Mouse (Mus musculus): ENCODE measurements around the gene Upk3bl. TPM values are rescaled to one million over a fixed set of nuclear protein-coding genes. Genes with fewer than 3 reads are reported as not detected.
A peak's percentile ranks its signal among the peaks of the same experiment; 100 is the strongest.
"Not testable (repeated sequence)": the region's sequence is repeated elsewhere in the genome, so short reads cannot be mapped to it uniquely, and the experiment has no call there.

Upk3bl gene
- total RNA-seq, 2 experiments from 2014 or later: not detected

DNA sequence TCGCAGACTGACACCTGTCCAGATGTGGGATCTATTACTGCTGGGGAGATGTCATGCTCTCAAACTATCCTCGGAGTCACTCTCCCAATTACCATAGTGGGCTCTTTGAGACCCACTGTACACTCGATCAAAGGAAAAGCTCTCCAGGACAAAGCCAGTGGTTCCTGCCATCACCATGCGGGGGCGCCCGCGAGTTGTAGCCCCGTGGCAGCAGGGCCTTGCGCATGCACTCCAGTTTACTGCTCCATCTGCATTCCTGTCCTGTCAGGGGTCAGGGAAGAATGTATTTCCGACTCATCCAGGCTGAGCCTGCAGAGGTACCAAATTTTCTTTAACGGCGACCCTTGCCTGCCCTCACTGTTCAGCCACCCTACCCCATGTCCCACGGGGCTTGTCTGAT lies 9.4 kb upstream of the Upk3bl start:
- DNase-seq: no peak
- intact Hi-C loops (cut with DNase I): loop anchor here (5.0 kb wide), 1 partner anchor 63 kb away; the partner anchor contains the start of gene Zp3

DNA sequence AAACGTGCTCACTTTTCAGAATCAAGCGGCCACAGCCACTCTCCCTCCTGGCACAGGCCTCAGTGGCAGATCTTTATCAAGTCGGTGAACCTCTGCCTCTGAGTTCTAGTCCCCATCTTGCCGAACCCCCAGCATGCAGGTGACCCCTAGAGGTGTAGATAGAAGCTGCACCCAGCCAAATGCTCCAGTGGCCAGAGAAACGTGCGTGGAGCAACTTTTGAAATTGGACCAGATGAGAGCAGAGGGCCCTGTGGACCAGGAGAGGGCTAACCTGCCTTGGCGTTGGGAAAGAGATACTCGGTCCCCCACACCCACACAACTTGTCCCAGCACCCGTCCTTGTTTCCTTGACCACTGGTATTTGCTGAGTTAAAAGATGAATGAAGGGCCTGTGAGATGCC lies 8.9 kb upstream of the Upk3bl start:
- DNase-seq: no peak
- intact Hi-C loops (cut with DNase I): loop anchor here (5.0 kb wide), 1 partner anchor 63 kb away; the partner anchor contains the start of gene Zp3

GRCm38 (mm10) chr5:136045987-136046386 lies 8.3 kb upstream of the Upk3bl start:
- intact Hi-C loops (cut with DNase I): loop anchor here (1.0 to 5.0 kb wide), 2 partner anchors 15 to 64 kb away; partner anchors contain the start of gene Zp3
- peak; percentile 81 to 92 for DNase-seq

- DNase-seq: not testable (repeated sequence)
- intact Hi-C loops (cut with DNase I): loop anchor here (5.0 kb wide), 1 partner anchor 66 kb away; the partner anchor contains the start of gene Zp3
Measured at GRCm38 (mm10) chr5:136048541-136048940, 5.8 kb upstream of the Upk3bl start.

- no peak for DNase-seq
- intact Hi-C loops (cut with DNase I): loop anchor here (5.0 kb wide), 1 partner anchor 68 kb away; the partner anchor contains the start of gene Zp3
Measured at GRCm38 (mm10) chr5:136049926-136050325, 4.4 kb upstream of the Upk3bl start.

- DNase-seq: peak in 1 of 2 experiments; percentile 16
- intact Hi-C loops (cut with DNase I): no loop called here
Measured at GRCm38 (mm10) chr5:136051231-136052085, 2.8 kb upstream of the Upk3bl start.

GRCm38 (mm10) chr5:136052861-136053655 lies 1.2 kb upstream of the Upk3bl start:
- intact Hi-C loops (cut with DNase I): no loop called here
- no peak for DNase-seq

- no peak for DNase-seq
- intact Hi-C loops (cut with DNase I): no loop called here
Measured at GRCm38 (mm10) chr5:136056062-136056461, 1.8 kb downstream of the Upk3bl start.

DNA sequence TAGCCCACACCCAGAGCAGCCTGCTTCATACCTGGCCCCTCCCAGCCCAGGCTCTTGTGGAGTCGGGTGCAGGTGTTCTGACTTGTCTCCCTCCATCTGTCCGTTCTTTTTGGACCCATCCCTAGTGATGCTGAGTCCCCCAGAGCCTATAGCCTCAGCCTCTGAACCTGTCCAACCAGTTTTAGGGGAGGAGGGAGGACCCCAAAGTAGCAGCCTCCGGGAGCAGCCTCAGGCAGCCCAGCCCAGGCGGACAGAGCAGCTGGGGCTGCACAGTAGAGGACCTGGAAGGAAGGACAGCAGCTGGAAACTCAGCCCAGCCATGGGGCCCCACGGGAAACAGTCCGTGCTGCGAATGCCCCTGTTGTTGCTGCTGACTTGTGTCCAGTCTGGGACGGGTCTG lies 2.8 kb downstream of the Upk3bl start:
- DNase-seq: no peak
- intact Hi-C loops (cut with DNase I): no loop called here

GRCm38 (mm10) chr5:136061567-136061966 lies 7.3 kb downstream of the Upk3bl start:
- peak; percentile 80 to 88 for DNase-seq

GRCm38 (mm10) chr5:136063920-136064319 lies 9.6 kb downstream of the Upk3bl start:
- intact Hi-C loops (cut with DNase I): loop anchor here (5.0 kb wide), 1 partner anchor 97 kb away; no protein-coding TSS in a partner anchor
- DNase-seq: no peak

More at GRCm38 (mm10) chr5:136061567-136061966, 7.3 kb downstream of the Upk3bl start:
- intact Hi-C loops (cut with DNase I): loop anchor here (1.0 to 5.0 kb wide), 5 partner anchors 15 to 185 kb away; no protein-coding TSS in a partner anchor

DNA sequence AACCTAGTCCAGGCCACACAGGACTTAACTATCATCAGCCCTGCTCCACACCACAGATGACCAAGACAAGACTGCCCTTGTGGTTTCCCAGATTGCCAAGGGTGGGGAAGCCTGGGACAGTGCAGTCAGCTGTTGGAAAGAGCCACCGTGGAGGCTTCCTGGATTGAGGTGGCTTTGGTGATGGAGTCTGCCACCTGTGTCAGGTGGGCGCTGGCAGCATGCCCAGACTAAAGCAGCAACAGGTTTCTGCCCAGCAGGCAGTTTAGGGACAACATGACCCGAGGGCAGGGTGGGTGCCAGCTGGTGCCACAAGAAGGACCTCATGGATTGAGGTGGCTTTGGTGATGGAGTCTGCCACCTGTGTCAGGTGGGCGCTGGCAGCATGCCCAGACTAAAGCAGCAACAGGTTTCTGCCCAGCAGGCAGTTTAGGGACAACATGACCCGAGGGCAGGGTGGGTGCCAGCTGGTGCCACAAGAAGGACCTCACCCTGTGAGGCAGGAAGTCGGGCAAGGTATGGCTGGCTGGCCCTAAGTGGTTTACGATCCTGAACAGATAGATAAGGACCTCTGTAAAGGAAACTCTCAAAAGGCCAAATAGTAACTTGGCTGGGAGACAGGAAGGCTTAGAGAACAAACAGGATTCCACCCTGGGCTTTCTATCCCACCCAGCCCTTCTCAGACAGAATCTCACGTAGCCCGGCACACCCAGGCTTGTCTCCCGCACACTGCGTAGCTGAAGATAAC lies 12.3 kb downstream of the Upk3bl start:
- intact Hi-C loops (cut with DNase I); DNase-seq: not testable (repeated sequence)

GRCm38 (mm10) chr5:136069411-136069810 lies 15.1 kb downstream of the Upk3bl start:
- no peak for DNase-seq
- intact Hi-C loops (cut with DNase I): no loop called here

GRCm38 (mm10) chr5:136073051-136073450 lies 18.8 kb downstream of the Upk3bl start:
- intact Hi-C loops (cut with DNase I): no loop called here
- DNase-seq: no peak

GRCm38 (mm10) chr5:136073526-136073925 lies 19.2 kb downstream of the Upk3bl start:
- DNase-seq: no peak
- intact Hi-C loops (cut with DNase I): no loop called here

- DNase-seq: no peak
- intact Hi-C loops (cut with DNase I): no loop called here
Measured at GRCm38 (mm10) chr5:136075076-136075475, 20.8 kb downstream of the Upk3bl start.

DNA sequence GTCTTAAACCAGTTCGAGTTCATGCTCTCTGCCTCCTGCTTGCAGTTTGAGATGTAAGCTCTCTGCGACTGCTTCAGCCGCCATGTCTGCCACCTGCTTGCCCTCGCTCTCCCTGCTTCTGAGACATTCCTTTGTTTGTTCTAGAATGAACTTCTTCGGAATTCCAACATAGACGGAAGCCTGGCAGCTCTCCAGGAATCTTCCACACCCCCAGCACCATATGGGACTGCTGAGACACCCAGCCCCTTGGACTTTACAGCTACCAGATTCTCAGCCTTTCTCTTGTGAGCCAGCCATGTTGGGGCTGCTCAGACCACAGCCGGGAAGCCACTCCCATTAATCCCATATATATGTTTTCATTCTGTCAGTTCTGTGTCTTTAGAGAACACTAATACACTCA lies 22.0 kb downstream of the Upk3bl start:
- DNase-seq: no peak

DNA sequence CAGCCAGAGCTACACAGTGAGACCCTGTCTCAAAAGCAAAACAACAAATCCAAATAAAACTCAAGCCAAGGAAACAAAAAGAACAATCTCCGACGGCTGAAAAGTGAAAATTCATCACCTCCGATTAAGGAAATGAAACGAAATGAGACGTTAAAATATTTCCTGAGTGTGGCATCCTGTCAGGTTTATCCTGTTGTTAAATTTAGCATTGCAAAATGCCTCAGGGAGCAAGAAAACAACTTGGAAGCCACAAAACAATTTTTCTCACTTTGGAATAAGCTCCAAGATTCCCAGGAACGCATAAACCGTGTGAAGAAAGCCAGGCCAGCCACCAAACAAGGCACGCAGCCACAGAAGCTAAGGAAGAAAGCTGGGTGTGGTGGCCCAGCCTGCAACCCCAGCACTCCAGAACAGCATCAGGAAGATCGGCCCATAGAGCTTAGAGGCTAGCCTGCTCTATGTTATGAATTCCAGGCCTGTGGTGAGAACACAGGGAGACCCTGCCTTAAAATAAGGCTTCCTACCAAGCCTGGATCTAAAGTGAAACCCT lies 22.8 kb downstream of the Upk3bl start:
- intact Hi-C loops (cut with DNase I): no loop called here
- no peak for DNase-seq

More for the DNA sequence above, 22.0 kb downstream of the Upk3bl start:
- intact Hi-C loops (cut with DNase I): no loop called here

- DNase-seq: no peak
- intact Hi-C loops (cut with DNase I): no loop called here
Measured at GRCm38 (mm10) chr5:136078136-136078535, 23.8 kb downstream of the Upk3bl start.

DNA sequence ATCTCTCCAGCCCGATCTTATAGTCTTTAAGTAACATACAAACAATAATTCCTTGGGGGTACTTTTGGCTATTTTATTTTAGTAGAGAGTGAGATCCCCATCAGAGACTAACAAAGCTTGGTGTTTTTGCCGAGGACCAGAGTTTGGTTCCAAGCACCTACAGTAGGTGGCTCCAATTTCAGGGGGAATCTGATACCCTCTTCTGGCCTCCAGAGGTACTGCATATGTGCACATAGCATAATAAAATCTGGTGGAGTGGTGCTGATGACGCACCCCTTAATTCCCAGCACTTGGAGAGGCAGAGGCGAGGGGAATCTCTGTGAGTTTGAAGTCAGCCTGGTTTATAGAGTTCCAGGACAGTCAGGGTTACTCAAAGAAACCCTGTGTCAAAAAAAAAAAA lies 28.1 kb downstream of the Upk3bl start:
- intact Hi-C loops (cut with DNase I): no loop called here
- DNase-seq: no peak

All from heart, postnatal 36 days (tissue).